Mouse (Mus musculus): ENCODE results near the gene Mto1.

GRCm38 (mm10) chr9:78450404-78450803, 2.4 kb downstream of the Mto1 start:
- TF ChIP-seq EP300 (IDR thresholded peaks at IDR 0.05; ENCODE audit: low read length) = no peak
- no peak for TF ChIP-seq RAD21 (IDR thresholded peaks at IDR 0.05; ENCODE audit: low read depth, low read length)
- TF ChIP-seq NELFE (IDR thresholded peaks at IDR 0.05; ENCODE audit: low read depth, low read length) = no peak
- no peak for TF ChIP-seq MYC (IDR thresholded peaks at IDR 0.05; ENCODE audit: low read depth, low read length)
